8 mouse cellular contexts compared by ENCODE assay signal in genomic region chr17:45807452-45807851, GRCm38 (mm10).
A peak's percentile ranks its signal among the peaks of the same experiment; 100 is the strongest.
DNase-seq lines count a peak whose midpoint lies in the region; ATAC-seq lines count a peak whose summit lies in the region.

No protein-coding gene starts in this region.

- H3K36me3 ChIP-seq in liver, embryonic 12.5 days, result no peaks in the 10 kb centered on the region

- 0 out of 2 replicates have a peak, but pooled peaks have one; percentile 9 for ATAC-seq in liver, embryonic 12.5 days

- no peak overlapping the region for H3K9ac ChIP-seq in liver, embryonic 12.5 days

- 35% methylated on average over 13 of the region's 13 CpGs for WGBS in liver, embryonic 12.5 days (ENCODE audit: insufficient replicate concordance)

- H3K9me3 ChIP-seq in liver, embryonic 12.5 days (replicated peaks), result no peaks in the 10 kb centered on the region

- H3K4me3 ChIP-seq in liver, embryonic 12.5 days, result no peak overlapping the region

- peaks cover 7% of the 10 kb centered on the region; the same call in 1 of the 2 replicates for H3K4me1 ChIP-seq in liver, embryonic 12.5 days

- H3K27me3 ChIP-seq in liver, embryonic 12.5 days (replicated peaks), result peaks cover 47% of the 10 kb centered on the region

- no peak overlapping the region for H3K4me2 ChIP-seq in liver, embryonic 12.5 days

- peak; percentile 23 for DNase-seq in embryo, embryonic 10 days (ENCODE audit: low spot score)
- DNase-seq in embryo, embryonic 10.5 days (ENCODE audit: low spot score), result no peak
- peak; percentile 32 for DNase-seq in right cerebral cortex, adult 18-20 months
- DNase-seq in right cerebral cortex, postnatal 14 days, result no peak
- DNase-seq in urinary bladder, postnatal 36 days (ENCODE audit: low spot score in 2 of 2), result no peak
- DNase-seq in kidney, adult 9 months, result no peak
- no peak for DNase-seq in urinary bladder, postnatal 25 days (ENCODE audit: low spot score)

- no peak overlapping the region for H3K27ac ChIP-seq in liver, embryonic 12.5 days

Comparison
In these comparisons a context has a peak if more than half of its experiments do, and no peak if none do; other contexts are left out.
1. DNase-seq: peak in embryo, embryonic 10 days (single experiment) and right cerebral cortex, adult 18-20 months (single experiment); none in embryo, embryonic 10.5 days (single experiment), right cerebral cortex, postnatal 14 days (single experiment), urinary bladder, postnatal 36 days (0 of 2), kidney, adult 9 months (single experiment) and urinary bladder, postnatal 25 days (single experiment).